Mouse (Mus musculus) liver, embryonic 13.5 days (tissue): Measurements from ENCODE around the gene Pnma3. TPM values are rescaled to one million over a fixed set of nuclear protein-coding genes. Genes with fewer than 3 reads are reported as not detected.
"Not testable (repeated sequence)": the region's sequence is repeated elsewhere in the genome, so short reads cannot be mapped to it uniquely, and the experiment has no call there.

ENCODE experiments used
- ATAC-seq: fragments of 200-750 bp; cut with Nextera tagmentation; 2 replicates; pipeline ENCODE4 v1.8.0; 2017; ENCODE audit warnings: low read depth, mild to moderate bottlenecking, moderate number of reproducible peaks, moderate library complexity
- DNase-seq: peaks from one replicate; pipeline ENCODE4 v3.0.0; 2022
- H3K27ac ChIP-seq: fragments of 300-500 bp; sonication (generic); 2 replicates; pipeline ENCODE4 v1.5.1; 2015; ENCODE audit warnings: moderate library complexity, mild to moderate bottlenecking, inconsistent platforms
- H3K27me3 ChIP-seq: fragments of 300-500 bp; sonication (generic); 2 replicates; pipeline ENCODE4 v1.6.1; 2015; ENCODE audit warnings: mild to moderate bottlenecking, inconsistent platforms
- H3K36me3 ChIP-seq: fragments of 300-500 bp; sonication (generic); 2 replicates; pipeline ENCODE4 v1.6.1; 2015; ENCODE audit warnings: mild to moderate bottlenecking, inconsistent platforms
- H3K4me1 ChIP-seq: fragments of 300-500 bp; sonication (generic); replicated peaks from 2 replicates; pipeline ENCODE4 v1.6.1; 2015; ENCODE audit warnings: inconsistent platforms
- H3K4me2 ChIP-seq: fragments of 300-500 bp; sonication (generic); 2 replicates; pipeline ENCODE4 v1.6.1; 2015; ENCODE audit warnings: inconsistent platforms, mild to moderate bottlenecking, moderate library complexity
- H3K4me3 ChIP-seq: fragments of 300-500 bp; sonication (generic); replicated peaks from 2 replicates; pipeline ENCODE4 v1.5.1; 2015; ENCODE audit warnings: mild to moderate bottlenecking, inconsistent platforms
- H3K9ac ChIP-seq: fragments of 300-500 bp; sonication (generic); 2 replicates; pipeline ENCODE4 v1.6.1; 2015; ENCODE audit warnings: mild to moderate bottlenecking, inconsistent platforms
- H3K9me3 ChIP-seq: fragments of 300-500 bp; sonication (generic); replicated peaks from 2 replicates; pipeline ENCODE4 v1.6.1; 2016; ENCODE audit warnings: inconsistent platforms
- WGBS: fragments of 180-500 bp; shearing (Covaris S2); methylation state at CpG from one replicate; pipeline ENCODE4 v1.1.7; 2015; ENCODE audit not compliant: insufficient replicate concordance; 5-methylcytosine and 5-hydroxymethylcytosine counted together
- polyA plus RNA-seq: library from polyadenylated mRNA; unstranded; fragments of >200 nt; fragmentation: Nextera tagmentation; extraction: Ambion mirVana; gene quantifications from 2 replicates; pipeline ENCODE4 v1.2.1, GENCODE M21; 2015

The Pnma3 gene
- polyA plus RNA-seq, 1 experiment from 2014 or later, result not detected

DNA sequence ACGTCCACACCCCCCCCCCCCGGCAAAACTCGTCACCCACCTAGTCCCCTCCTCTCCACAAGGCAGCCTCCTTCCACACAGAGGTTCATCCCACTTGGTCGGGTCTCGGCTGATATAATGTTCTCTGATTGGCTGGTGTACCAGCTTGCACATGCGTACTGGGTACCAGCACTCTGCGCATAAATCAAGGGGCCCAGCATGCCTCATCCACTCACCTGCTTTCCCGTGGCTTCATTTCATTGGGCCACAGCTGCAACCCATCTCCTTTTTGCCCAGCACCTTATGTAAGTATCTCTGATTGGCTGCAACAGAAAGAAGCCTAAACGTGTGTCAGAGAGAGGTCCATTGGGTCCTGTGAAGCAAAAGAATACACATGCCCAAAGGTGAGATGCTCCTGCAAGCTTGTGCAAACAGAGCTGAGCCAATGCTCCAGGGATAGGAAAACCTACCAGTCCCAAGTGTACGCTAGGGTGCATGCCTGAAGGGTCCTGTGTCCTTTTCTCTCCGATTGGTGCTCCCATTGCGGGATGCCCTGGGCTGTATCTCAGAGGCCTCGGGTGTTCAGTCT, 32.4 kb downstream of the Pnma3 start, which contains the start of gene Xlr3a:
Gene Xlr3a (minus strand): TSS at position 155 of the 568 bp plus-strand sequence.
- not testable (repeated sequence) for H3K9me3 ChIP-seq, H3K4me3 ChIP-seq, H3K9ac ChIP-seq, H3K4me2 ChIP-seq, H3K4me1 ChIP-seq, H3K27me3 ChIP-seq, H3K36me3 ChIP-seq, ATAC-seq, H3K27ac ChIP-seq
- DNase-seq, result peak; percentile 1
- WGBS, result 62% methylated on average over 13 of the region's 13 CpGs

DNA sequence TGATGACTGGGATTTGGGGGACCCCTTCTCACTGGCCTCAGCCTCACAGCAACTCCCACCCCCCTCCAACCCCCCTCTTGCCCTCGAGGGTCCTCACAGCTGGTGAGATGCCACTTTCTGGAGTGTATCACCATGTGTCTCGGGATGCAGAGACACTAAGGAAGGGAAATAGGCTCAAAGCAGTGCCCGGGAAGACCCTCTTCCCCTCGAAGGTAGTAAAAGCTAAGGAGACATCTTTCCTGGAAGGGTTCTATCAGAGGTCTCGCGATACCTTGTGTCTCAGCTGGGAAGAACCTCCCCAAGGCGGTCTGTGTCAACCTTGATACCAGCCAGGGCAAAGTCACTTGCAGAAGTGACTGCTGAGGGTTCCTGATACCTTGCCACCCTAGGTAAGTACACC, 52.2 kb downstream of the Pnma3 start, which contains the start of gene Gm14685:
Gene Gm14685 (plus strand): TSS at position 301 of the 400 bp plus-strand sequence.
- H3K4me3 ChIP-seq, H3K4me2 ChIP-seq, H3K9me3 ChIP-seq, H3K36me3 ChIP-seq, H3K27ac ChIP-seq, H3K27me3 ChIP-seq, H3K9ac ChIP-seq, H3K4me1 ChIP-seq, DNase-seq, ATAC-seq: not testable (repeated sequence)
- no CpG with 5 or more reads among the region's 7 CpGs for WGBS

Other genes with a start within 250 kb of the Pnma3 start
- gene Gabrq, start 239.6 kb upstream of the Pnma3 start, polyA plus RNA-seq, result 0.10 TPM in 1 of 2 replicates, not detected in the other
- 38.7 and 50.1 TPM in 2 replicates for gene Cetn2, start 146.4 kb upstream of the Pnma3 start, polyA plus RNA-seq
- gene Nsdhl, start 146.2 kb upstream of the Pnma3 start, polyA plus RNA-seq, result 23.0 and 25.9 TPM in 2 replicates
- gene Zfp185, start 77.4 kb upstream of the Pnma3 start, polyA plus RNA-seq, result 1.3 and 1.4 TPM in 2 replicates
- gene Pnma5, start 27.7 kb upstream of the Pnma3 start, polyA plus RNA-seq, result 0.08 TPM in 1 of 2 replicates, not detected in the other
- gene Xlr4a, start 17.7 kb downstream of the Pnma3 start, polyA plus RNA-seq, result 1.1 and 1.5 TPM in 2 replicates
- 1.3 and 2.6 TPM in 2 replicates for gene Xlr3a, start 32.3 kb downstream of the Pnma3 start, polyA plus RNA-seq
- gene Gm14685, start 52.3 kb downstream of the Pnma3 start, polyA plus RNA-seq, result not detected in 2 replicates
- gene Xlr5b, start 84.0 kb downstream of the Pnma3 start, polyA plus RNA-seq, result not detected in 2 replicates
- gene DXBay18, start 84.7 kb downstream of the Pnma3 start, polyA plus RNA-seq, result not detected in 2 replicates
- not detected in 2 replicates for gene Spin2d, start 112.2 kb downstream of the Pnma3 start, polyA plus RNA-seq
- 2.2 and 2.6 TPM in 2 replicates for gene Xlr3b, start 127.4 kb downstream of the Pnma3 start, polyA plus RNA-seq
- gene Xlr4b, start 149.5 kb downstream of the Pnma3 start, polyA plus RNA-seq, result 1.6 and 2.3 TPM in 2 replicates
- gene F8a, start 163.5 kb downstream of the Pnma3 start, polyA plus RNA-seq, result 3.3 and 3.8 TPM in 2 replicates
- 0.48 and 0.60 TPM in 2 replicates for gene Xlr4c, start 178.3 kb downstream of the Pnma3 start, polyA plus RNA-seq
- gene Xlr3c, start 200.6 kb downstream of the Pnma3 start, polyA plus RNA-seq, result not detected in 2 replicates
- gene Xlr5a, start 228.2 kb downstream of the Pnma3 start, polyA plus RNA-seq, result not detected in 2 replicates
- gene Xlr5c, start 228.2 kb downstream of the Pnma3 start, polyA plus RNA-seq, result not detected in 2 replicates